Mouse (Mus musculus) brain, embryonic 14.5 days (tissue): Measurements from ENCODE around the gene Ascc3.

Source experiments
- CTCF ChIP-seq: fragments of 200-500 bp; IDR thresholded peaks from 2 replicates; pipeline ENCODE4 v1.5.1; 2012; ENCODE audit warnings: inconsistent platforms, mild to moderate bottlenecking, moderate library complexity, borderline replicate concordance; ENCODE audit not compliant: insufficient read depth, insufficient read length; ENCODE audit errors: extremely low read depth
- POLR2A ChIP-seq: fragments of 200-500 bp; IDR thresholded peaks from 2 replicates; pipeline ENCODE4 v1.6.1; 2012; ENCODE audit warnings: mild to moderate bottlenecking, inconsistent platforms, borderline replicate concordance; ENCODE audit not compliant: poor library complexity, insufficient read depth, insufficient read length, severe bottlenecking; ENCODE audit errors: extremely low read depth

DNA sequence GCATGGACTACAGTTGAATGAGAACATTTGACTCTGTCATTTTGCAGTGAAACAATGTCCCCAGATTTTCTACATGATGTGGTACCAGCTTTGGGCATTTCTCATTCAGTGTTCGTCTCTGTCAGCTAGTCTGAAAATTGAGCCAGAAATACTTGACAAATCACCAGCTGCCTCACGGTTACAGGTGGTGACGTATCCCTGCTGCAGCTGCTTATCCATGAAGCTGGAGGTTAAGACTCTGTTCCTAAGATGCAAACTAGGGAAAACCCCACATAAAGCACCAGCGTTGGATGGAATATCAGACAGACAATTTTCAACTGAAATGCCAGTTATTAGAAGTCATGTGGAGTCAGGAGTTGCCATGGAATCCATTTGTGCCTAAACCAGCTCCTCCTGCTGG lies 293.8 kb downstream of the Ascc3 start:
- no peak for TF ChIP-seq CTCF
- TF ChIP-seq POLR2A: no peak
